Mouse (Mus musculus) left cerebral cortex, postnatal 36 days (tissue): ENCODE data around the gene Ppp4r4. TPM values are rescaled to one million over a fixed set of nuclear protein-coding genes. Genes with fewer than 3 reads are reported as not detected.

Experiments used
- total RNA-seq, 2 experiments: library from RNA; stranded (reverse); gene quantifications; 2 replicates each; pipeline ENCODE4 v1.2.3; 2021

Gene Ppp4r4
- total RNA-seq, 2 experiments from 2014 or later, result 23.4 to 25.1 TPM

Other genes with a start within 250 kb of the Ppp4r4 start
- 1 to 10 TPM; 1.6 to 2.5 TPM for gene Fam181a, start 221.3 kb upstream of the Ppp4r4 start, total RNA-seq
- 1 to 10 TPM; 2.8 to 4.0 TPM for gene Asb2, start 176.3 kb upstream of the Ppp4r4 start, total RNA-seq
- 10 to 100 TPM; 31.1 to 38.6 TPM for gene Otub2, start 143.6 kb upstream of the Ppp4r4 start, total RNA-seq
- 1 to 10 TPM; 2.1 to 2.8 TPM for gene 9330161L09Rik, start 124.5 kb upstream of the Ppp4r4 start, total RNA-seq
- 100 to 1,000 TPM; 209 to 229 TPM for gene Ddx24, start 106.5 kb upstream of the Ppp4r4 start, total RNA-seq
- 10 to 100 TPM; 59.2 to 69.4 TPM for gene Ifi27, start 98.1 kb upstream of the Ppp4r4 start, total RNA-seq
- 1 to 10 TPM; 1.1 to 4.1 TPM for gene Ifi27l2a, start 88.6 kb upstream of the Ppp4r4 start, total RNA-seq
- not detected for gene Ifi27l2b, start 75.1 kb upstream of the Ppp4r4 start, total RNA-seq
- not detected for gene Serpina10, start 99.2 kb downstream of the Ppp4r4 start, total RNA-seq
- not detected for gene Serpina6, start 124.9 kb downstream of the Ppp4r4 start, total RNA-seq
- gene Serpina16, start 143.9 kb downstream of the Ppp4r4 start, total RNA-seq, result not detected
- not detected for gene Serpina1f, start 163.2 kb downstream of the Ppp4r4 start, total RNA-seq
- gene Serpina1d, start 241.3 kb downstream of the Ppp4r4 start, total RNA-seq, result not detected